19 mouse cellular contexts compared by ENCODE assay signal in genomic region chr9:66748390-66748789, GRCm38 (mm10). TPM values are rescaled to one million over a fixed set of nuclear protein-coding genes. Genes with fewer than 3 reads are reported as not detected.
DNase-seq lines count a peak whose midpoint lies in the region; ATAC-seq and TF ChIP-seq lines count a peak whose summit lies in the region.
"Had no signal": no experiment of that assay in that cellular context is flagged by ENCODE, and none has a peak within 500 bp of the region (broad histone marks: within the 10 kb centered on the region; RNA-seq: fewer than 3 reads in every experiment).

No protein-coding gene starts in this region.

- H3K27ac ChIP-seq in heart, embryonic 13.5 days (replicated peaks) = no peak overlapping the region
- no peak overlapping the region for H3K27ac ChIP-seq in stomach, postnatal 0 days (replicated peaks)
- H3K27ac ChIP-seq: embryonic facial prominence, embryonic 10.5 days; forebrain, embryonic 15.5 days; limb, embryonic 15.5 days; liver, embryonic 15.5 days; neural tube, embryonic 12.5 days had no signal

- peak overlapping the region; percentile 20 for H3K9ac ChIP-seq in heart, embryonic 13.5 days
- no peak overlapping the region for H3K9ac ChIP-seq in stomach, postnatal 0 days (ENCODE audit: low read length)
- H3K9ac ChIP-seq: forebrain, embryonic 15.5 days; limb, embryonic 15.5 days; liver, embryonic 15.5 days; neural tube, embryonic 12.5 days had no signal

- no peak for TF ChIP-seq EP300 in stomach, postnatal 0 days (optimal IDR thresholded peaks at IDR 0.05)

- no peak for TF ChIP-seq CTCF in stomach, postnatal 0 days (IDR thresholded peaks at IDR 0.05; ENCODE audit: low read depth)

- peaks cover 4% of the 10 kb centered on the region; the same call in 1 of the 2 replicates for H3K27me3 ChIP-seq in heart, embryonic 13.5 days (replicated peaks)
- H3K27me3 ChIP-seq in stomach, postnatal 0 days (ENCODE audit: control insufficient read depth, insufficient read depth, low read length) = no peaks in the 10 kb centered on the region
- H3K27me3 ChIP-seq: forebrain, embryonic 15.5 days; limb, embryonic 15.5 days; liver, embryonic 15.5 days; neural tube, embryonic 12.5 days had no signal

- no peak for DNase-seq in heart, postnatal 25 days (ENCODE audit: low spot score)
- peak; percentile 28 to 71 for DNase-seq in left cerebral cortex, adult 9 months (ENCODE audit: low spot score in 2 of 2)
- no peak for DNase-seq in left cerebral cortex, postnatal 10 days (ENCODE audit: extremely low spot score in 1 of 2, low spot score in 2 of 2)
- DNase-seq in frontal cortex, postnatal 10 days (ENCODE audit: low spot score in 2 of 2) = peak; percentile 19 to 24
- peak; percentile 61 for DNase-seq in telencephalon, adult 2 months (ENCODE audit: low read depth, low spot score)
- DNase-seq in stomach, postnatal 0 days (ENCODE audit: low spot score) = no peak
- DNase-seq: cerebellum, adult 8-10 months; kidney, adult 11 months; kidney, postnatal 10 days; thymus, adult 2 months had no signal

- no peaks in the 10 kb centered on the region for H3K36me3 ChIP-seq in heart, embryonic 13.5 days
- no peaks in the 10 kb centered on the region for H3K36me3 ChIP-seq in stomach, postnatal 0 days (ENCODE audit: control insufficient read depth, insufficient read depth, low read length)
- H3K36me3 ChIP-seq: embryonic facial prominence, embryonic 10.5 days; forebrain, embryonic 15.5 days; liver, embryonic 15.5 days; neural tube, embryonic 12.5 days had no signal

- peak overlapping the region; percentile 16 for H3K4me3 ChIP-seq in heart, embryonic 13.5 days
- no peak overlapping the region for H3K4me3 ChIP-seq in stomach, postnatal 0 days (ENCODE audit: low read depth, low read length)
- H3K4me3 ChIP-seq: embryonic facial prominence, embryonic 10.5 days; forebrain, embryonic 15.5 days; limb, embryonic 15.5 days; liver, embryonic 15.5 days; neural tube, embryonic 12.5 days had no signal

- intact Hi-C loops in heart, postnatal 25 days (cut with DNase I) = no loop called here
- intact Hi-C loops in left cerebral cortex, postnatal 10 days (cut with DNase I) = no loop called here

- H3K4me2 ChIP-seq in heart, embryonic 13.5 days = peak overlapping the region; percentile 57
- no peak overlapping the region for H3K4me2 ChIP-seq in stomach, postnatal 0 days (replicated peaks; ENCODE audit: low read depth)
- H3K4me2 ChIP-seq: forebrain, embryonic 15.5 days; limb, embryonic 15.5 days; liver, embryonic 15.5 days; midbrain, embryonic 11.5 days; neural tube, embryonic 12.5 days had no signal

- ATAC-seq in heart, embryonic 13.5 days (ENCODE audit: extremely low read depth, insufficient number of reproducible peaks, low FRiP score, low TSS enrichment) = no peak
- no peak for ATAC-seq in stomach, postnatal 0 days (ENCODE audit: low FRiP score, low TSS enrichment)
- ATAC-seq: forebrain, embryonic 15.5 days; lung, postnatal 0 days had no signal

- WGBS in heart, embryonic 13.5 days = 55% methylated on average over 15 of the region's 15 CpGs
- WGBS in stomach, postnatal 0 days = 84% methylated on average over 15 of the region's 15 CpGs

- H3K4me1 ChIP-seq in heart, embryonic 13.5 days = peaks cover 4% of the 10 kb centered on the region; the same call in 1 of the 2 replicates
- no peaks in the 10 kb centered on the region for H3K4me1 ChIP-seq in stomach, postnatal 0 days (replicated peaks; ENCODE audit: control insufficient read depth, insufficient read depth)
- H3K4me1 ChIP-seq: embryonic facial prominence, embryonic 10.5 days; forebrain, embryonic 15.5 days; limb, embryonic 15.5 days; liver, embryonic 15.5 days; neural tube, embryonic 12.5 days had no signal

- no peaks in the 10 kb centered on the region for H3K9me3 ChIP-seq in heart, embryonic 13.5 days
- no peaks in the 10 kb centered on the region for H3K9me3 ChIP-seq in stomach, postnatal 0 days (ENCODE audit: control insufficient read depth, low read length)
- H3K9me3 ChIP-seq: embryonic facial prominence, embryonic 10.5 days; forebrain, embryonic 15.5 days; limb, embryonic 15.5 days; liver, embryonic 15.5 days; neural tube, embryonic 12.5 days had no signal

RNA-seq across cellular contexts. Expression of gene Car12, which starts 34.9 kb away (rescaled TPM):
- 0.59 and 0.76 TPM in 2 replicates for polyA plus RNA-seq in heart, embryonic 13.5 days (2015; fragmentation: Nextera tagmentation; extraction: Ambion mirVana)
- not detected for total RNA-seq in heart, postnatal 25 days (2021)
- 1 to 10 TPM; 1.8 to 3.0 TPM for total RNA-seq in left cerebral cortex, postnatal 10 days (2021)
- 11.1 and 11.3 TPM in 2 replicates for polyA plus RNA-seq in stomach, postnatal 0 days (2015; fragmentation: Nextera tagmentation; extraction: Ambion mirVana)

RNA-seq across cellular contexts. Expression of gene Aph1b, which starts 46.9 kb away (rescaled TPM):
- polyA plus RNA-seq in heart, embryonic 13.5 days (2015; fragmentation: Nextera tagmentation; extraction: Ambion mirVana) = 6.5 and 7.5 TPM in 2 replicates
- 1 to 10 TPM; 5.6 to 6.4 TPM for total RNA-seq in heart, postnatal 25 days (2021)
- 10 to 100 TPM; 19.9 to 23.4 TPM for total RNA-seq in left cerebral cortex, postnatal 10 days (2021)
- 6.4 and 7.3 TPM in 2 replicates for polyA plus RNA-seq in stomach, postnatal 0 days (2015; fragmentation: Nextera tagmentation; extraction: Ambion mirVana)

RNA-seq across cellular contexts. Expression of gene Gm10647, which starts 48.4 kb away (rescaled TPM):
- polyA plus RNA-seq in heart, embryonic 13.5 days (2015; fragmentation: Nextera tagmentation; extraction: Ambion mirVana) = 0.48 and 0.78 TPM in 2 replicates
- total RNA-seq in heart, postnatal 25 days (2021) = under 1 TPM in 1 of 2 experiments, not detected in 1; 0.11 TPM
- total RNA-seq in left cerebral cortex, postnatal 10 days (2021) = under 1 TPM; 0.32 to 0.61 TPM
- polyA plus RNA-seq in stomach, postnatal 0 days (2015; fragmentation: Nextera tagmentation; extraction: Ambion mirVana) = 0.12 and 0.23 TPM in 2 replicates
- total RNA-seq: granulocyte monocyte progenitor cell, adult 5-6 weeks had no signal

Comparison
In these comparisons a context has a peak if more than half of its experiments do, and no peak if none do; other contexts are left out.
1. DNase-seq: peak in left cerebral cortex, adult 9 months (2 of 2), frontal cortex, postnatal 10 days (2 of 2) and telencephalon, adult 2 months (single experiment); none in heart, postnatal 25 days (single experiment), left cerebral cortex, postnatal 10 days (0 of 2) and stomach, postnatal 0 days (single experiment).